Mouse (Mus musculus) heart, embryonic 15.5 days (tissue): Measurements from ENCODE around the gene Lgals1. TPM values are rescaled to one million over a fixed set of nuclear protein-coding genes. Genes with fewer than 3 reads are reported as not detected.

Experiments
- ATAC-seq: fragments of 200-750 bp; cut with Nextera tagmentation; replicated peaks from 2 replicates; pipeline ENCODE4 v1.8.0; 2017; ENCODE audit warnings: low read depth, moderate TSS enrichment; ENCODE audit not compliant: insufficient number of reproducible peaks, insufficient read depth, low FRiP score
- H3K27ac ChIP-seq: fragments of 300-500 bp; sonication (generic); 2 replicates; pipeline ENCODE4 v1.5.1; 2015; ENCODE audit warnings: mild to moderate bottlenecking, inconsistent platforms
- H3K27me3 ChIP-seq: fragments of 300-500 bp; sonication (generic); 2 replicates; pipeline ENCODE4 v1.6.1; 2015; ENCODE audit warnings: inconsistent platforms
- H3K36me3 ChIP-seq: fragments of 300-500 bp; sonication (generic); 2 replicates; pipeline ENCODE4 v1.6.1; 2015; ENCODE audit warnings: mild to moderate bottlenecking, inconsistent platforms
- H3K4me1 ChIP-seq: fragments of 300-500 bp; sonication (generic); replicated peaks from 2 replicates; pipeline ENCODE4 v1.6.1; 2015; ENCODE audit warnings: inconsistent platforms
- H3K4me2 ChIP-seq: fragments of 300-500 bp; sonication (generic); 2 replicates; pipeline ENCODE4 v1.6.1; 2015; ENCODE audit warnings: inconsistent platforms, mild to moderate bottlenecking, moderate library complexity
- H3K4me3 ChIP-seq: fragments of 300-500 bp; sonication (generic); 2 replicates; pipeline ENCODE4 v1.5.1; 2015; ENCODE audit warnings: mild to moderate bottlenecking, inconsistent platforms
- H3K9ac ChIP-seq: fragments of 300-500 bp; sonication (generic); 2 replicates; pipeline ENCODE4 v1.6.1; 2015; ENCODE audit warnings: mild to moderate bottlenecking, inconsistent platforms
- H3K9me3 ChIP-seq: fragments of 300-500 bp; sonication (generic); replicated peaks from 2 replicates; pipeline ENCODE4 v1.6.1; 2016; ENCODE audit warnings: inconsistent platforms
- WGBS: fragments of 180-500 bp; shearing (Covaris S2); methylation state at CpG from one replicate; pipeline ENCODE4 v1.1.7; 2015; ENCODE audit warnings: mixed read lengths; 5-methylcytosine and 5-hydroxymethylcytosine counted together
- polyA plus RNA-seq: library from polyadenylated mRNA; unstranded; fragments of >200 nt; fragmentation: Nextera tagmentation; extraction: Ambion mirVana; gene quantifications from 2 replicates; pipeline ENCODE4 v1.2.1, GENCODE M21; 2015

Lgals1 gene
- polyA plus RNA-seq, 1 experiment from 2014 or later, result 862 TPM

DNA sequence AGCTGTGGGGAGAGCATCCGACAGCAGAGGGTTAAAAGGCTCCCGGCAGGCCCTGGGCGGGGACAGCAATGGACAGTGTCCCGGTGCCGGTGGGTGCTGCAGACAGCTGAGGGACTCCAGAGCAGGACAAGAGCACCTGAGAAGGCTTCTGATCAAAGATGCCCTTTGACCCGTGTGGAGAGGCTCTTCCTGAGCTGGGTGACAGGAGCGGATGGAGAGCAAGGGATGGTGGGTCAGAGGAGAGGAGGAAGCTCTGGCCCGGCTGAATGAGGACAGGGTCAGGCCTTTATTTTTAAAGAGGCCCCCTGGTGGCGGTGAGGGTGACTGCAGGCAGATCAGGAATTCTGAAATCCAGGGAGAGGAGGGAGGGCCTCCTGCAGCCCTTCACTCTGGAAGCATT lies 16.1 kb downstream of the Lgals1 start:
- Histone ChIP-seq H3K4me1 (peaks cover 8% of the 10 kb centered on the region), H3K27me3 (peaks cover 11% of the 10 kb centered on the region; the same call in 1 of the 2 replicates), H3K4me2 (peak overlapping the region; percentile 72), H3K27ac (peak overlapping the region; percentile 31; the same call in 1 of the 2 replicates), H3K9me3 (no peaks in the 10 kb centered on the region), H3K36me3 (peaks cover 36% of the 10 kb centered on the region), H3K9ac (peak overlapping the region; percentile 45; the same call in 1 of the 2 replicates), H3K4me3 (peak overlapping the region; percentile 48)
- WGBS, result 6% methylated on average over 9 of the region's 9 CpGs
- peak; percentile 32; the same call in 1 of the 2 replicates for ATAC-seq

DNA sequence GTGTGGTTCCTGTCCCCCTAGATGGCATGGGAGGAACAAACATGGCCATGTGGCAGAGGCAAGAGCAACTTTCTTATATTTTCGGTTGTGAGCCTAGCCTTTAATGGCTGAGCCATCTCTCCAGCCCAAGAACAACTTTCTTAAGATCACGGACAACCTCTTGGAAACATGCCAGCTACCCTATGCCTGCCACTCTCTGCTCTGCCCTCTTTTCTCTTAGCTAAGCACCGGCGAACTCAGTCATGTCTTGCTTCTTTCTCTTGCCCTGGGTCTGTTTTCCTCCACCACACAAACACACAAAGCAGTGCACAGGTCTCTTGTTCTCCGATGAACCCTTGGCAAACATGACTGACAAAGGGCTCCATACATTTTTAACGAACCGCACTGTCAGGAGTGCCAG lies 19.7 kb downstream of the Lgals1 start:
- Histone ChIP-seq H3K9ac (no peak overlapping the region), H3K4me2 (no peak overlapping the region), H3K9me3 (no peaks in the 10 kb centered on the region), H3K36me3 (peaks cover 3% of the 10 kb centered on the region), H3K27ac (no peak overlapping the region), H3K4me1 (peaks cover 16% of the 10 kb centered on the region), H3K4me3 (no peak overlapping the region), H3K27me3 (peaks cover 23% of the 10 kb centered on the region)
- no peak for ATAC-seq
- WGBS, result 76% methylated on average over 7 of the region's 7 CpGs

DNA sequence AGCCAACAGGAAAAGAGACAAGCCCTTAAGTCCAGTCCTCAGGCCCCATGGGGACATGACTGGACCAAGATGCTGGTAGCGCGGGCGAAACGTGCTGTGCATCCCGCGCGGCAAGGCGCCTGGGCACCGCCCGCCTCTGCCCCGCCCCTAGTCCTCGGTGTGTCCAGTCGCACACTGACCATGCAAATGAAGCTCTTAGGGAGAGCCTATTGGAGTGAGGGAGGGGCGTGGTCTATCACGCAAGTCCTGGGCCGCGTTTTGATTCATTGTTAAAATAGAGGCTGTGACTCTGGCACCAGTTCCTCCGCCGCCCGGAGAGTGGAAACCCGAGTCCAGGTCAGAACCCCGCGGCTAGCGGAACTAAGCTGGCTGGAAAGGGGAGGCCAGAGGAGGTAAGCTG lies 21.1 kb downstream of the Lgals1 start, which contains the start of gene Triobp:
Triobp (plus strand) TSS at position 68 of the 400 bp plus-strand sequence.
- H3K27ac ChIP-seq, result no peak within 1 kb of the TSS
- H3K4me3 ChIP-seq, result peak within 1 kb of the TSS; percentile 47
- peaks cover 23% of the 10 kb centered on the region for H3K27me3 ChIP-seq
- peak within 1 kb of the TSS; percentile 53 for H3K9ac ChIP-seq
- H3K36me3 ChIP-seq, result no peaks in the 10 kb centered on the region
- peak; percentile 96 for ATAC-seq
- peaks cover 13% of the 10 kb centered on the region for H3K4me1 ChIP-seq
- peak within 1 kb of the TSS; percentile 72 for H3K4me2 ChIP-seq
- no peaks in the 10 kb centered on the region for H3K9me3 ChIP-seq
- WGBS, result under 1% methylated on average over 24 of the region's 24 CpGs

DNA sequence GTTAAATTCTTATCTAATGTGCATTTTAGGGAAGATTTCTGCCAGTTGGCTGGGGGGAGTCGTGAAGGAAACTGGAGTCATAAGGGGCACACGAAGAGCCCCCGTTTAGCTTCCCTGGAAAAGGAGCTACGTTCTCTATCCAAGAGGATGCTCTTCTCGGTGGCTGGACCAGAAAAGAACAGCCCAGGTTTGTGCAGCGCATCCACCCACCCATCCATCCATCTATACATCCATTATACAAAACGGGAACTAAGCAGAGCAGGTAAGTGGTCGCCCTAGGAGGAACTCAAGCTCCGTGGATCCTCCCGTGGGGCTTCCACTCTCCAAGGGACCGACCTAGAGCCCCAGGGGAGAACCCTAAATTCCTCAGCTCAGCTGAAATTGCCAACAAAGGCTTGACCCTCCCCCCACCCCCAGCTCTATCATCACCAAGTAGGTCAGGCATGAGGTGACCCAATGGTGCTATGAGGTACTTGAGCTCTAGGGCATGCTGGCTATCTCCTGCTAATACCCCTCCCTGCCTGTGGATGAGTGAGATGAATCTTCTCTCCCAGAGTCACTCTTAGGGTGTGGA lies 21.7 kb downstream of the Lgals1 start:
- Histone ChIP-seq H3K36me3 (no peaks in the 10 kb centered on the region), H3K9me3 (no peaks in the 10 kb centered on the region), H3K27ac (no peak overlapping the region), H3K27me3 (peaks cover 23% of the 10 kb centered on the region), H3K9ac (peak overlapping the region; percentile 53), H3K4me1 (peaks cover 13% of the 10 kb centered on the region), H3K4me2 (peak overlapping the region; percentile 72), H3K4me3 (peak overlapping the region; percentile 47)
- WGBS, result 6% methylated on average over 11 of the region's 11 CpGs
- no peak for ATAC-seq

DNA sequence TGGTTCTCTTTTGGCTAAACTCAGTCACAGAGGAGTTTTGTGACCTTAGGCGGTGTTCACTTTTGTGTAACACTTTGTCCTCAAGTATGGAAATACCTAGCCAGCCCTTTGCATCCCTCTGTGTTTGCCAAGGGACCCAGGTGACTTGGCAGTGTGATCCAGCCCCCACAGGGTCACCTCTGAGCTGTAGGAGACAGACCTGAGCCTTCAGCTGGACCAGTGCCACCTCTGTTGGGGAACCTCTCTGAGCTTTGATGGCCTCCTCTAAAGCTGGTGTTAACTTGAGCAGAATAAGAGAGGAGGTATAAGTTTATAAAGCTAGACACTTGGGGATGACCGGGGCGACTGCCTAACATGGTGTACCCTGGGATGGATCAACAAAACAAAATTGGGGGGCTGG lies 22.4 kb downstream of the Lgals1 start:
- Histone ChIP-seq H3K4me3 (no peak overlapping the region), H3K4me2 (no peak overlapping the region), H3K9me3 (no peaks in the 10 kb centered on the region), H3K36me3 (no peaks in the 10 kb centered on the region), H3K27ac (no peak overlapping the region), H3K9ac (no peak overlapping the region), H3K27me3 (peaks cover 23% of the 10 kb centered on the region), H3K4me1 (peaks cover 13% of the 10 kb centered on the region)
- no peak for ATAC-seq
- WGBS, result 99% methylated on average over 3 of the region's 3 CpGs

DNA sequence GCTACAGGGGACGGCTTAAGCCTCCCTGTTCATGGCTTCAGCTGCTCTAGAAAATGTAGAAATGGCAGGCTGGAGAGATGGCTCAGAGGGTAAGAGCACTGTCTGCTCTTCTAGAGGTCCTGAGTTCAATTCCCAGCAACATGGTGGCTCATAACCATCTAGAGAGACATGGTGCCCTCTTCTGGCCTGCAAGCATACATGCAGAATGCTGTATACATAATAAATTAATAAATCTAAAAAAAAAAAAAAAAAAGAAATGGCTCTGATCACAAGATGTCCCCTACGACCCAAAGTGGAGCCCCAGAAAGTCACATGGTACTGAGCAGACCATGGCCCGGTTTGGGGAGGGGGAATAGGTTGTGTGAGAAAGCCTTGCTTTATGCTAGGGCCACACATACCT lies 29.1 kb downstream of the Lgals1 start:
- Histone ChIP-seq H3K4me2 (no peak overlapping the region), H3K27ac (no peak overlapping the region), H3K4me1 (no peaks in the 10 kb centered on the region; the same call in 1 of the 2 replicates), H3K9me3 (no peaks in the 10 kb centered on the region), H3K27me3 (no peaks in the 10 kb centered on the region), H3K4me3 (no peak overlapping the region), H3K36me3 (no peaks in the 10 kb centered on the region), H3K9ac (no peak overlapping the region)
- WGBS, result 67% methylated on average over 3 of the region's 3 CpGs
- ATAC-seq, result no peak

DNA sequence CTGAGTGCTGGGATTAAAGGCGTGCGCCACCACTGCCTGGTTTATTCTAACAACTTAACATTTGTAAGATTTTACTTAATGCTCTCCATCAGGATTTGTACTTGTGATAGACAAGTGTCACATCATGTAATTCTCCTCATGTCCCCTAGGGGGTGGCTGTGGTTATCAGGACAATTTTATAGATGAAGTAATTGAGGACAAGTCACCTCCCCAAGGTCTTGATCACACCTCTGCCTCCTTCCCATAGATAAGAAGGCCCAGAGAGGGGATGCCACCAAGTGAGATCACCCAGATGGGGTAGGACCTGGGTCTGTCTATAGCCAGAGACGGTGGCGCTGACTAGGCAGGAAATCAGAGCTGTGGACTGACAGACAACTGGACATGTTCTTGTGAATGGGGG lies 29.8 kb downstream of the Lgals1 start:
- no peak overlapping the region for H3K4me2 ChIP-seq
- H3K4me3 ChIP-seq, result no peak overlapping the region
- WGBS, result 76% methylated on average over 4 of the region's 4 CpGs
- H3K4me1 ChIP-seq, result no peaks in the 10 kb centered on the region; the same call in 1 of the 2 replicates
- H3K9me3 ChIP-seq, result no peaks in the 10 kb centered on the region
- ATAC-seq, result no peak
- H3K9ac ChIP-seq, result no peak overlapping the region
- no peaks in the 10 kb centered on the region for H3K27me3 ChIP-seq
- H3K36me3 ChIP-seq, result no peaks in the 10 kb centered on the region
- no peak overlapping the region for H3K27ac ChIP-seq

DNA sequence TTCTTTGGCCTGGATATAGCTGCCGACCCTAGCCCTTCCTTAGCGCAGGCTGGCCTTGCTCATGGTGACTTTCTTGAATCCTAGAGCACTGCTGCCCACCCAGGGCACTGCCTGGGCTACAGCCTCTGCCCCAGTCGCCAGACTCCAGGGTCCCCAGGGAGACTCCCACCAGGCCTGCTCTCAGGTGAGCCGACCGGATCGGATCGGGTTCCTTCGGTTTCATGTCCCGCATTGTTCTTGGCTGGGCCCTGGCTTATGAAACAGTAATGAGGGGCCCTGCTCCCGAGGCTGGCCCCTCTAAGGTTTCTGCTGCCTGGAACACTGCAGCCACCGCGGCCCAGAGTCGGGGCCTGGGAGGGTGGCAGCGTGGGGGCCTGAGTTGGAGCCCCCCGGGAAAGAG lies 30.5 kb downstream of the Lgals1 start:
- Histone ChIP-seq H3K4me3 (no peak overlapping the region), H3K9me3 (no peaks in the 10 kb centered on the region), H3K4me2 (no peak overlapping the region), H3K36me3 (no peaks in the 10 kb centered on the region), H3K27me3 (no peaks in the 10 kb centered on the region), H3K9ac (no peak overlapping the region), H3K27ac (no peak overlapping the region), H3K4me1 (no peaks in the 10 kb centered on the region; the same call in 1 of the 2 replicates)
- WGBS, result 50% methylated on average over 15 of the region's 15 CpGs
- no peak for ATAC-seq

DNA sequence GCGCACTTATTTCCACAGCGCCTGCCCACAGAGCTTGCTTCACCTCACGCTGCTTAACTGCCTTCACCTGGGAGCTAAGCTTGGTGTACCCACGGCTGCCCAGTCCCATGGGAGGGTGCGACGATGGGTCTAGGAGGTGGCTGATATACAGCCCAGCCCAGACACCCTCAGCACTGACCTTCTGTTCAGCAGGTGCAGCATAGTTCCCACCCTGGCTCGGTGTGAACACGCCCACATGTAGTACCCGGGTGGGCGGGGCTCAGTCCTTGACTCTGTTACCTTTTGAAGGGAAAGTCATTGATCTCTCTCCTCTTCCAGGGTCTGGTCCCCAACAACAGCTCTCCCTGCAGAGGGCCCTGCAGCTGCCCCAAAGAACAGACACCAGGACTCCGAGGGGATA lies 33.0 kb downstream of the Lgals1 start:
- ATAC-seq, result no peak
- WGBS, result 84% methylated on average over 11 of the region's 11 CpGs
- no peak overlapping the region for H3K4me3 ChIP-seq

DNA sequence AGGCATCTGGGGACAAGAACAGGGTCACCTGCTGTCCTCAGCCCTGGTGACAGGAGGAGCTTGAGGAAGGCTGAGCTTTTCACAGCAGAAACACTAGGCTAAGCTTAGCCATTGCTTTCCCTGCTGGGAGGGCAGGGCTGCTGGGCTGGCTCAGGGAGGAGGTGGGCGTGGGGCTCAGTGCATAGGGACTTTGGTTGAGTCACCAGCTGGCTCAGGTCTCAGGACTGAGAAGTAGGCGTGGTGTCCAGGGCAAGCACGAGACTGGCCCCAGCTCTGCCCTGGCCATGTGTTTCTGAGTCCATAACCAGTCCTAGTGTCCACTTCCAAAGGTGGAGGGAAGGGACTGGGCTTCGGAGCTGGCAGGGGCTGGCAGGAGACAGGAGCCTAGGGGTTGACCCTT lies 33.6 kb downstream of the Lgals1 start:
- WGBS, result 60% methylated on average over 4 of the region's 4 CpGs
- H3K27me3 ChIP-seq, result no peaks in the 10 kb centered on the region
- H3K9me3 ChIP-seq, result no peaks in the 10 kb centered on the region
- no peak overlapping the region for H3K4me2 ChIP-seq
- no peaks in the 10 kb centered on the region for H3K36me3 ChIP-seq
- no peak overlapping the region for H3K9ac ChIP-seq
- peaks cover 5% of the 10 kb centered on the region; the same call in 1 of the 2 replicates for H3K4me1 ChIP-seq
- H3K4me3 ChIP-seq, result no peak overlapping the region
- H3K27ac ChIP-seq, result no peak overlapping the region
- ATAC-seq, result no peak

More for the DNA sequence above, 33.0 kb downstream of the Lgals1 start:
- Histone ChIP-seq H3K4me1 (peaks cover 5% of the 10 kb centered on the region; the same call in 1 of the 2 replicates), H3K4me2 (no peak overlapping the region), H3K36me3 (no peaks in the 10 kb centered on the region), H3K27me3 (no peaks in the 10 kb centered on the region), H3K27ac (no peak overlapping the region), H3K9ac (no peak overlapping the region), H3K9me3 (no peaks in the 10 kb centered on the region)

DNA sequence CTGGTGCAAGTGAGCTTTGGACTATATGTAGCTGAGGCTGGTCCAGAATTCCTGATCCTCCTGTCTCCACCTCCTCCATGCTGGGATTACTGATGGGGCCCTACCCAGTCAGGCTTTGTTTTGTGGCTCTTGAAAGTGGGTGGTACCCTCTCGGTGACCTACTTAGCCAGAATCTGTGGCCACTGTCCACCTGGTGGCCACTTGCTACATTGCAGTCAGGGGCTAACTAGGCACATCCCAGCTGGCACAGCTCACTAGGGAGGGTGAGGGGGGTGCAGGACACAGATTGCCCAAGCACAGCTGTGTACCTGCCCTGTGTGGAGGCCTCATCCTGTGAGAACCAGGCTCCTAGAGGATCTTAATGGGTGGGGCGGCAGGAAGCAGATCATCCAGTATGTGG lies 36.4 kb downstream of the Lgals1 start:
- no peak overlapping the region for H3K9ac ChIP-seq

DNA sequence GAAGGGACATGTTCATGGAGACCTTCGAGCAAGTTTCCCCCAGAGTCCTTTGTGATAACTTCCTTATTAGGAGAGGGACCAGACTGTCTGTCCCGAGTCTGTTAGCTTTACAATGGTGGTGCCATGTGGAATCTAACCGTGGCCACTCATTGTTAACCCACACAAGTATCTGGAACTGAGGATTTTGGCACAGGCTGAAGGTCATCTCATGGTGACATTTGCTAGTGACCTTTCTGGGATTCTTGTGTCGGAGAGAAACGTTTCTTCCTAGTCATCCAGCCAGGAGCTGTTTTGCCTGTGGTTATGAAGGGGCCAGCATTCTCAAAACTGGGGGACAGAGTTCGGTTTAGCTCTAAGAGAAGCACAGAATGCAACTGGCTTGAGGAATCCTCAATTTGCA lies 45.1 kb downstream of the Lgals1 start:
- Histone ChIP-seq H3K9me3 (no peaks in the 10 kb centered on the region), H3K4me1 (no peaks in the 10 kb centered on the region), H3K4me2 (no peak overlapping the region), H3K36me3 (no peaks in the 10 kb centered on the region), H3K27me3 (no peaks in the 10 kb centered on the region), H3K27ac (no peak overlapping the region), H3K9ac (no peak overlapping the region), H3K4me3 (no peak overlapping the region)
- no peak for ATAC-seq
- 58% methylated on average over 6 of the region's 6 CpGs for WGBS

More for the DNA sequence above, 36.4 kb downstream of the Lgals1 start:
- Histone ChIP-seq H3K9me3 (no peaks in the 10 kb centered on the region), H3K4me1 (0 out of 2 replicates have a peak, but pooled peaks cover 5% of the 10 kb centered on the region), H3K4me2 (no peak overlapping the region), H3K27ac (no peak overlapping the region), H3K27me3 (no peaks in the 10 kb centered on the region), H3K36me3 (no peaks in the 10 kb centered on the region), H3K4me3 (no peak overlapping the region)
- ATAC-seq, result 0 out of 2 replicates have a peak, but pooled peaks have one; percentile 23
- WGBS, result 23% methylated on average over 2 of the region's 2 CpGs
